Mouse (Mus musculus) layer of hippocampus, adult 9-10 months (tissue): ENCODE measurements around the gene Tapbpl.
A peak's percentile ranks its signal among the peaks of the same experiment; 100 is the strongest.

Experiments used
- DNase-seq: peaks from one replicate; pipeline ENCODE4 v3.0.0; 2022; ENCODE audit warnings: low spot score

The Tapbpl gene

GRCm38 (mm10) chr6:125197166-125197565, 34.5 kb downstream of the Tapbpl start:
- DNase-seq: peak; percentile 26

GRCm38 (mm10) chr6:125196301-125196700, 35.4 kb downstream of the Tapbpl start:
- no peak for DNase-seq

- no peak for DNase-seq
These were observed 36.1 kb downstream of the Tapbpl start for GRCm38 (mm10) chr6:125195541-125196075.

GRCm38 (mm10) chr6:125193390-125193789, 38.3 kb downstream of the Tapbpl start:
- DNase-seq: no peak

GRCm38 (mm10) chr6:125192841-125193240, 38.8 kb downstream of the Tapbpl start:
- DNase-seq: no peak

GRCm38 (mm10) chr6:125192016-125192714, 39.5 kb downstream of the Tapbpl start:
- peak; percentile 78 for DNase-seq

- DNase-seq: peak; percentile 90
These were observed 40.2 kb downstream of the Tapbpl start, which contains the start of the genes Ncapd2 and Mrpl51 for GRCm38 (mm10) chr6:125191332-125192015. Ncapd2 (minus strand) TSS chr6:125191701. Mrpl51 (plus strand) TSS chr6:125191801.

GRCm38 (mm10) chr6:125190816-125191215, 40.8 kb downstream of the Tapbpl start:
- no peak for DNase-seq

GRCm38 (mm10) chr6:125186203-125186602, 45.5 kb downstream of the Tapbpl start:
- DNase-seq: no peak

- no peak for DNase-seq
These were observed 49.5 kb downstream of the Tapbpl start for GRCm38 (mm10) chr6:125182133-125182532.

- DNase-seq: no peak
These were observed 52.1 kb downstream of the Tapbpl start for GRCm38 (mm10) chr6:125179601-125180000.

- no peak for DNase-seq
These were observed 56.2 kb downstream of the Tapbpl start for GRCm38 (mm10) chr6:125175469-125175868.
